Mouse (Mus musculus): ENCODE measurements around the gene Pla2g4c.
"Not testable (repeated sequence)": the region's sequence is repeated elsewhere in the genome, so short reads cannot be mapped to it uniquely, and the experiment has no call there.

Pla2g4c gene

DNA sequence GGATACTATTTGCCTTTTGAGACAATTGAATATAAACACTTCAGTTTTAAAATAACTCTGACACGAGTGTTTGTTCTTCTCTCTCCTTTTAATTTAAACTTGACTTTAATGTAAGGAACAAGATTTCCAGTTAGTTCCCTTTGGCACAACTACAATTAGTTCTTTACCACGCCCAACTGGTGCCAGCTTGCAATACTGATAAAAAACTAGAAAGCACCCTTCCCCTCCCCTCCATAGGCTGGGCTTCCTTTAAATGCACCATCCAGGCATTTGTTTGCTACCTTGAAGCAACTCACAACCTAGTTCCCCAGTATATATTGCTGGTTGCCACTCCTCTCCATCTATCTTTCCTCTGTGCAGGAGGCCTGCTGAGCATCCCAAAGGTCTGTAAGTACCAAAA lies at the start of gene Pla2g4c:
Pla2g4c (plus strand) TSS at position 340 of the 400 bp plus-strand sequence.
- no peak for DNase-seq

DNA sequence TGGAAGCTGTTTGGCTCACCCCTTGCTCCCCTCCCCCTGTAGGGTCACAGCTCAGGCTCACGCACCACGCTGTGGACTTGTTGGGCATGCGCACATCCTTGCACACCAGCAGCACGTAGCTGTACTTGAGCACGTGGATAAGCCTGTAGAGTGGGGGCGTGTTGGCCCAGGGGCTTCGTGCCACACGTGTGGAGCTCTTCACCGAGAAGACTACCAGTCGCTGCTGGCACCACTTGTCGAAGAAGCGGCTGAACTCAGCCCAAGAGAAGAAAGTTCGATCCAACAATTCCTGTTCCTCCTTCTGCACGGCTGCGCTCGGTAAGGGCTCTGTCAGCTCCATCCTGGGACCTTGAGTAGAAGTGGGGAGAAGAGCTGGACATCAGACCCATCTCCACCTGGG lies 47.4 kb upstream of the Pla2g4c start, which contains the start of gene Lig1:
Lig1 (plus strand) TSS at position 203 of the 400 bp plus-strand sequence.
- DNase-seq: no peak

DNA sequence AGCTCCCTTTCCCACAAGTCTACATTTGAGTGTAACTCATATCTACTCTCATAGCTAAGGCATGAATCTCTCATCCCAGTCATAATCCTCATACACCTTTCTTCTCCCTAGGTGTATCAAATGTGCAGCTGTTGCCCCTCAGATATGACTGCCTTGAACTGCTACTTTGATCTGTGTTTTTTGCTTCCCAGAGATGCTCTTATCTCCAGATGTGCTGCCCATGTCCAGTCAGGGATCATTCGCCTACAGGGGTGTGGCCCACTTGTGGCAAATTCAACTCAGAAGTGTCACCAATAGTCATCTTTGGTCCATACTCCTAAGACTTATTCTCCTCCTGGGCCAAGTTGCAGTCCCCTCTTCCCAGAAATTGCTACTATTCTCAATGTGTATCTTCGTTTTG lies 46.6 kb upstream of the Pla2g4c start:
- no peak for DNase-seq

DNA sequence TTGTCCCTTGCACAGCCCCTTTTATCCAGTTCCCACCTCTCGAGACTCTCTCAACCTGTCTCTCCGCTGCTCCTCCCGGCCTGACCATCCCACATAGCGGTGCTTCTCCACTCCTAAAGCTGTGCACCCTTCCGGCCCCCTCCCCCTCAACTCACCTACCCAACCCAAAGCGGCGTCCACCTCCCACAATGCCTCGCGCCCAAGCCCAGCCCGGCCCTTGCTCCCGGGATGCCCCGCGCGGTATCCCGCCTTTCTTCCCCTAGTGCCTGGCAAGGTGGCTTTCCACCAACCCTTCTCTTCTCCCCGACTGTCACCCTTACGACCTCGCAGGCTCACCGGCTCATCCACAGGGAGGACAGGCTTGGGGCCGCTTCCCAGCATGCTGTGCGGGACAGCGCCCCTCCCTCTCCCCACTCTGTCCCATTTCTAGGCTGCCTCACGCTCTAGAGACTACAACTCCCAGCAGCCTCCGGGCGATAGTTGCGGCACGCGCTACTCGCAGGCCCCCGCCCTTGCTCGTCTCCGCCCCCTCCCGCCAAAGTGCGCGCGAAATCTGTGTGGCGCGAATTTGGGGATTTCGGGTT lies 46.1 kb upstream of the Pla2g4c start, which contains the start of gene Zswim9:
Zswim9 (minus strand) TSS at position 414 of the 584 bp plus-strand sequence.
- DNase-seq: peak; percentile 92

DNA sequence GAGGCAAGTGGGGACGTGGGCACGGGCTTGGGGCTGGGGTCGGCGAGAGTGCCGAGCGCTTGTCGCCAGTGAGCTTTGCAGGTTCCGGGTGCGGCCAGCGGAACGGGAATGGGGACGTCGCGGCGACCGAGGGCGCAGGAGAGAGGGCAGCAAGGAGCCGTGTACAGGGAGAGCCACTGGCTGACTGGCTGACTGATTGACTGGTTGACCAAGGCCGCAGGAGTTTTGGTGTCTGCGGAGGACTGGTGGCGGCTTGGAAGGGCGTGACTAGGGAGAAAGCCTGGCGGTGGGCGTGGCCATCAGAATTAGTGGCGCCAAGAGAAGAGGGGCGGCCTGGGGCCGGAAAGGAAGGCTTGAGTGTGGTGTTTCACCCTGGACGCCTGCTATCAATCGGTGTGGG lies 45.5 kb upstream of the Pla2g4c start:
- DNase-seq: not testable (repeated sequence)

DNA sequence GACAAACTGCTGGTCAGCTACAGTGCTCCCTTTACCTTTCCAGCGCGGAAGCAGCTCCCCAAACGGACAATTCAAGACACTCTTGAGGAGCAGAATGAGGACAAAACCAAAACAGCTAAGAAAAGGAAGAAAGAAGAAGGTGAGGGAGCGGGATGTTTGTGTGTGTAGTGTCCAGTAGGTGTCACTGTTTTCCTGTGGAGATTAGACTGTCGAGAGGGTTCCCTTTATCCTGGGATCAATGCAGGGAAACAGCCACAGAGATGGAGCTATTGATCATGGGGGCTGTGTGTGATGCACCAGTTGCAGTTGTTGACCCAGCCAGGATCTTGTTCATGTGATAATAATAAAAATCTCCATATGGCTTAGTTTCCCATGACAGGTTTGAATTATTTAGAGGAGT lies 35.8 kb upstream of the Pla2g4c start:
- DNase-seq: peak; percentile 7

DNA sequence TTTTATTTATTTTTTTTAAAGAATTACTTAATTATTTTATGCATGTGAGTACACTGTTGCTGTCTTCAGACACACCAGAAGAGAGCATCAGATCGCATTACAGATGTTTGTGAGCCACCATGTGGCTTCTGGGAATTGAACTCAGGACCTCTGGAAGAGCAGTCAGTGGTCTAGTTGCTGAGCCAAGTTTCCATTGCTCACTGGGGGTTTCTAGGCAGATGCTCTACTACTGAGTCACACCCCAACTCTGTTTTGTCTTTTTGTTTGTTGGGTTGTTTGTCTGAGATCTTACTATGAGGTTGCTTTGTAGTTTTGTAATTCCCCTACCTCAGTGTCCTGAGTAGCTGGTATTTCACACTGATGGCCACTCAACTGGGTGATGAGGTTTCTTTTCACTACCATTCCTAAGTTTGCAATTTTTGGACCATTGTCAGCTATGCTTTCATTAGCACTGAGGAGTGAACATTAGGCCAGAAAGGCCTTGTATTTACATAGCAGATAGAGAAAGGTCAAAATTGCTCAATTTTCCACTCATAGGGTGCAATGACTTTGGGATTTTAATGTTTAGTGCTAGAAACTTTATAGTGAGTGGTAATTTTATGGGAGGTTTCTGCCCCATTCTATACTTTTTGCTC lies 34.3 kb upstream of the Pla2g4c start:
- no peak for DNase-seq

DNA sequence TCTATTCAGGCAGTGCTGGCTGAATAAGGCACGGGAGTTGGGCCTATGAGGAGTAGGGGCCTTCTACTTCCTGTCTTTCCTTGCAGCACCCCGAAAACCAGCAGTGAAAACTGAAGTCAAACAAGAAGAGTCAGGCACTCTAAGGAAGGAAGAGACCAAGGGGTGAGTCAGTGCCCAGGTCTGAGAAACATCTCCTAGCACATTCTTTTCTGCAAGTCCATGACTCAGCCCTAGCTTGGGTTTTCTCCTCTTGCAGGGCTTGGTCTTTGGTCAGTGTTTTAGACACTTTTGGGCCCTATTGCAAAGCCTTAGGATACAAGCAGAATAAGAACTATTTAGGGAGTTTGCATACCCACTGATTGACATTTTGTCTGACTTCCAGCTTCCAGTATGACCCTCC lies 33.1 kb upstream of the Pla2g4c start:
- no peak for DNase-seq

DNA sequence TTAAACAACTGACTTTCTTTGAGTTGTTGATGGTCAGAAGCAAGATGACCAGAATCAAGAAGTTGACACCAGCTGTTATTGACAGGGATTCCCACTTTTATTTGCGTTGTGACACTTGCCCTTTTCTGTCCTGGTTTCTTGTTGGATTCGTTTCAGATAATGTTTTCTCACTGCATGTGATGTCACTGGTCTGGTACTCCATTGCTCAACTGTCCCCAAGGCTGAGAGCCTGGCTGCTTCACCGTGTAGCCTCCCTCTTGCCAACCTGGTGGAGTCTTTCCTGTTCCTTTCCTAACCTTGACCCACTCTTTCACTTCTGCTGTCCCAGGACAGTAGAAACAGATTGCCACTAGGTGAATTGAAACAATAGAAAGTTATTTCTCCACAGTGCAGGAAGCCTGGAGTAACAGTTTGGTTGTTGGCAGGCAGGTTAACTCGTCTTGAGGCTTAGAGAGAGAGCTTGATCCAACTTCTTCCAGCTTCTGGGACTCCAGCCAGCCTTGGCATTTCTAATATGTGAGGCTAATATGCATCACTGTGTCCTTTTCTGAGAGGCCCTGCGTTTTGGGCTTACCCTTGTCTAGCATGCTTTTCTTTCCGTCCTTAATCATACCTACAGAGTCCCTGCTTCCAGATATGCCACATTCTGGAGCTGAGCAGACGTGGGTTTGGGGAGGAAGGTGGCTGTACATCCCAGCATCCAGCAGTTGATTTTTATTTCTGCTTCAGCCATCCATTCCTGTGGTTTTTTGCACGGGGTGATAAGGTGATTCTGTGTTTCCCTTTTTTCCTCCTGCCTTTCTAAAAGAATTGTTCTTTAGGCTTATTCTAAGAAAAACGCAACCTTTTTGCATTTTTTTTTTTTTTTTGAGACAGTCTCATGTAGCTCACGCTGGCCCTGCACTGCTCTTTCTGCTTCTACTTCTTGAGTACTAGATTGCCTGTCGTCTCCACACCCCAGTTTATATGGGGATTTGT lies 30.3 kb upstream of the Pla2g4c start:
- DNase-seq: no peak

DNA sequence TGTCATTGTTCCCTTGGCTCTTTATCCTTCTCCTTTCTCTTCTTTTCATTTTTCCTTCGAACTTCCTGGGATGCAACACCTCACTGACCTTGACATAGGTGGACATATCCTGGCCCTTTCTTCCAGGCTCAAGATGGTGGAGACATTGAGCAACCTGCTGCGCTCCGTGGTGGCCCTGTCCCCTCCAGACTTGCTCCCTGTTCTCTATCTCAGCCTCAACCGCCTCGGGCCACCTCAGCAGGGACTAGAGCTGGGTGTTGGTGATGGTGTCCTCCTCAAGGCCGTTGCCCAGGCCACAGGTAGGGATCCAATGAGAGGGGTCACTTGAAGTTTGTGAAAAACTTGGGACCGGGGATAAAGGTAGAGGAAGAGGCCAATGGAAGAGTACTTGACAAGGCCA lies 29.2 kb upstream of the Pla2g4c start:
- DNase-seq: no peak

DNA sequence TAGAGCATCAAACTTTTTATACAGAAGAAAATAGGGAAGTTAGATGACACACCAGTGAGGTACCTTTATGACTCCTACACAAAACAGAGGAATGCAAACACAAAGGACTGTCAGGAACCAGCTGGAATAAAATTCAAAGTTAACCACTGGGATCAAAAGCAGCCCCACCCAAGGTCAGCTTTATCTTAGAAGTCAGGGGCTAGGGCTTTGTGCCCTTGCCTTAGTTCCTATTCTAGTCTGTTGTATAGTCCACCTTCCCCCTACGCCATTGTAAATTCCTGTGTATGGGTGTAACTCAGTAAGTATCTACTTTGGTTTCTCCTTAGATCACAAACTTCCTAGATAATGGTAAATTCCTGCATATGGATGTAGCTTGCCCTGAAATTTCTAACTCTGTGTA lies 26.8 kb upstream of the Pla2g4c start:
- no peak for DNase-seq

DNA sequence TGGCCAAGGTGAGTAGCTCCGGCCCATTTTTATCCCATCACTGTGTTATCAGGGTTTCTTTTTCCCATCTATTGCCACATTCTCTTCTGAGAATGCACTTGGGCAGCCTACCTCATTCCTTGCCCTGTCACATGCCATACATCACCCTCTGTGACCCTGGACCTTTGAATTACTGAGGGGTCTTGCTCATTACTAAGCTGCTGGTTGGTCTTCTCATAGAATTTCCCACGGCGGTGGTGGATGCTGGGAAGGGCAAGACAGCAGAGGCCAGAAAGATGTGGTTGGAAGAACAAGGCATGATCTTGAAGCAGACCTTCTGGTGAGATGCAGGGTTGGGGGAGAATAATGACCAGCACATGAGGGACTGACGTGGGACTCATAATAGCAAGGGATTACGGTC lies 25.6 kb upstream of the Pla2g4c start:
- no peak for DNase-seq

DNA sequence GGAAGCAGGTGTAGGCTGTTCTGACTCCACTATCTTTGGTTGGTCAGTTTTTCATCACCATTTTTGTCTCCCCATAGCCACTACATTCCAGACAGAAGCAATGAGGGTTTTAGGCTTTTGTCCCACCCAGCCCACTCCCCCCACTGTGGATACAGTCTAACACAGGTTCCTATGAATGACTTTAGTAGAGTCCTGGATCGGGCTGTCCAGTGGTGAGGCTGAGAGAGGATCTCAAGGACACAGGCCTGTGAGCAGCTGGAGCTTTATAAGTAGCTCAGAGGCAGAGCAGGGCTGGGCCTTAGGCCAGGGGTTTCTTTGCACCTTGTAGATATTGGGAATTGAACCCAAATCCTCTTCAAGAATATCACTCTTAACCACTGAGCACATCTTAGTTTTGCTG lies 22.8 kb upstream of the Pla2g4c start:
- no peak for DNase-seq

DNA sequence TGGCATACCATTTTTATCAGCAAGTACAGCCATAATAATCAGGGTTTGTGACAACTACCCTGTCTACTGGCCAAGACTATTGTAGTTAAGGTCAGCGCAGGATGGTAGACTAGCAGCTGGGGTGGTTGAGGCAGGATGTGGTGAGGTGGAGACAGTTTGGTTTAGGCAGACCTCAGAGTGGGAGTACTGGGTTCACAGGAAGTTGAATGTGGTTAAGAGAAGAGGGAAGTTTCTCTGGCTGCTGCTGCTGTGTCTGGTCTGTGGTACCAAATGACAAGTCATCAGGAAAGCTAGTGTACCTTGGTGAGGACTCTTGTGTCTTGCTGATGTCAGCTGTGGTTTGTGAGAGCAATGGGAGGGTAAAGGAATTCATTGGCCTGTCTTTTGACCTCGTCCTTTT lies 21.7 kb upstream of the Pla2g4c start:
- DNase-seq: no peak

DNA sequence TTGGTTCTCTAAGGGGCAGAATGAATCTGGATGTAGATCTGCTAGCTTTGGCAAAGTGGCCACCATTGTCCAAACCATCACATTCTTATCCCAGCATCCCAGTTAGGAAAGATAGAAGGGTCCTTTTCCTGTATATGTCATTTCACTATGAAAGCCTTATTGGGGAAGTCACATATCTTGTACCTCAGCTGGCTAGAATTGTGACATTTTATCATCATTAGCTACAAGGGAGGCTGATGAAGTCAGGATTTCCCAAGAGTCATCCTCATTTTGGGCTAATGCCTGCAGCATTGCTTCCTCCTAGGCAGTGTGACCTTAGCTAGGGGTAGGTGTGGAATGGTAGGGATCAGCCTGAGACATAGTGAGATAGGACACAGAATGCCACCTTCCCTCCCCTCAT lies 21.1 kb upstream of the Pla2g4c start:
- no peak for DNase-seq

DNA sequence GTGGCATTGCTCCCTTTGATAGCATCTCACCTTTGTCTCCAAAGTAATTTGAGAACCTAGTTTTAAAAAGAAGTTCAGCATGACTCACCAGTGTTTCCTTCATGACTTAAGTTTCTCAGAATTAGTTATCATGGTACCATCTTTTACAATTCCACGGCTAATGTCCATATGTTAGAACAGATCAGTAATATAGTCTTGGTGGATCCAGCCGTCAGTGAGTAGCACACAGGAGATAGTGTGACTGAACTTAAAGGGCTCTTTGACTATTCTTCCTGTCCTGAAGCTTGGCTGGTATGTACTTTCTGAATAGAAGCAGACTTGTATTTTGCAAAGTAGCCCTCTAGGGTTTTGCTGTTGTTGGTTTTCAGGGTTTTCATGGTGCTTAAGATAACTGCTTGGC lies 15.0 kb upstream of the Pla2g4c start:
- DNase-seq: no peak

DNA sequence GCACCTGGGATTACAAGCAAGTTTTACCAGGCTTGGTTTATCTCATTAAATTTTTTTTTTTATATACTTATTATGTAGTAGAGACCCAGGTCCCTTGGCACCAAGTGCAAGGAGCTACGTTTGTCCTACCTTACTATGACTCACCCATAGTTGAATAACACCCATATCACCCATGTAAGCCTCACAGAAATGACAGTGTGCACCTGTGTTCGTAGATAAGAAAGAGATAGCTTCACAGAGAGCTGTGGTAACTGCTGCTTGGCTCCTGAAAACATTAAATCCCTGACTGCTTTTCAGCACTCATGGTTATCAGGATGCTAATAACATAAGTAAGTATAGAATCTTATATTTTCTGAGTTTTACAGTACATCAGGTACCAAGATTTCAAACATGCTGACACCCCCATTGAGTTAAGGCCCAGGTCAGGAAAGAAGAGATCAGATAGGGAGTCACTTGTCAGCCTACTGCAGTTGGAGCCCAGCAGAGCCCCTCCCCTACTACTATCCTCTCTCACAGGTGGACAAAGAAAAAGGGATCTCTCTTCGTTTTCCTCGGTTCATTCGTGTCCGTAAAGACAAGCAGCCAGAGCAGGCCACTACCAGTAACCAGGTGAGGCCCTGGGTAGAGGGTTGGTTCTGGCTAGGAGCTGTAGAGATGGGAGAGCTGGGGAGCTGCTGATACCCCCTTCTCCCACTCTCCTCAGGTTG lies 13.8 kb upstream of the Pla2g4c start:
- no peak for DNase-seq

DNA sequence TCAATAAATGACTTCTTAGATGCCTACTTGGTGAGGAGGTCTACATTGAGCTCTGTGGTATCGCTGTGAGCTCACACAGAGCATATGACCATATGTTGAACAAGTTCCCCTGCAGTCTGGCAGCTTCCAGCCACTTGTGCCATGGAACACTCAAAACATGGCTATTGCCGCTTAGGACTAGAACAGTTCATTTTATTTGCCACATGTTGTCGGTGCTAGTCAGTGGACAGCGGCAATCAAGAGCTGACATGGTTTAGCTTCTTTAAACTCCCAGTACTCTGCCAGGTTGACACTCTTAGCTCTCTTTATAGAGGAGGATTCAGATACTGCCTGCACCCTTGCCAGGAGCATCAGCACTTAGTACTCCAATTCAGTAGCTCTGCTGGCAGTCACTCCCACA lies 13.1 kb upstream of the Pla2g4c start:
- DNase-seq: no peak

DNA sequence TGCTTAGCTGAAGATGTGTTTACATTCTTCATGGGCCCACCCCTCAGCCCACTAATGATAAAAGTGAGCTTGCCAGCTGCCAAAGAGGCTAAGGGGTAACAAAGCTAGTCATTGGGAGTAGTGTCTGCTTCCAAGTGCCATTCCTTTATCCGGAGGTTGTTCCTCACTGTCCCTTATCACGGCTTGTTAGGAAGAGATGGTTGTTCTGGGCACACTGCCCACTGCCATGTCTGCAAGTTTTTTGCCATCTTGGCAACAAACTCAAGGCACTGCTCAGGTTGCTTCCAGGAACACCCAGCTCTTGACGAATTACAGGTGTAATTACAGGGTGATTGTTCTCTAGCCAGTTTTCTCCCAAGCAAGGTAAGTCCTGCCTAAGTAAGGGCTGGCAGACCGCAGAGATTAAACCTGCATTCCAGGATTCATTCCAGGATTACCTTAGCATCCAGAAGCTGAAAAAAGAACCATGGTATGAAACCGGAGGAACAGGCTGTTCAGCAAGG lies 10.3 kb upstream of the Pla2g4c start:
- no peak for DNase-seq

DNA sequence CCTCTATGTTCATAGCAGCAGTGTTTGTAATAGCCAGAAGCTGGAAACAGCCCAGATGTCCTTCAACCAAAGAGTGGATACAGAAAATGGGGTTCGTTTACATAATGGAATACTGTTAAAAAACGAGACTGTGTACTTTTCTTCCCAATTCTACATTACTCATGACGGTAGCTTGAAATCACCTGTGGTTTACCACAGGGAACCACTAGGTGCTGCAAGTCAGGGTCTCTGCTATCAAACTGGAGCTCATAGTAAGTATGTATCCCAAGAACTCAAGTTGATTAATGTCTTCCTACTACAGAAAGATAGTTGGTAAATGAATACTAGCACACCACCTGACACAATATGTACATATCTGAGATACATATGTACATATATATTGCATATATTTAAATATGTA lies 3.0 kb upstream of the Pla2g4c start:
- no peak for DNase-seq

DNA sequence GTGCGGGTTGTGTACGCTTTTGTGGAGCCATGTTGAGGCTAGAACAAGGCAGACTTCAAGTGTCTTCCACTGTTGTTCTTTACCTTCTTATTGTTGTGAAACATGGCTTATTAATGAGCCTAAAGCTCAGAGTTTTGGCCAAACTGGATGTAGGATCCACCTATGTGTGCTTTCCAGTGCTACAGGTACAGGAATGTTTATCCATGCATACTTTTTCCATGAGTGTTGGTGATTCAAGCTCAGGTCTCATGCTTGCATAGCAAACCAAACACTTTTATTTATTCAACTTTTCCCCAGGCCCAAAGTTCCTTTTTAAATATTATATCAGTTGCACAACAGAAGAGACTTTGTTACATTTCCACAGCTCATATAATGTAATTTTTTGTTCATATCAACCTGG lies 6.1 kb downstream of the Pla2g4c start:
- DNase-seq: no peak

DNA sequence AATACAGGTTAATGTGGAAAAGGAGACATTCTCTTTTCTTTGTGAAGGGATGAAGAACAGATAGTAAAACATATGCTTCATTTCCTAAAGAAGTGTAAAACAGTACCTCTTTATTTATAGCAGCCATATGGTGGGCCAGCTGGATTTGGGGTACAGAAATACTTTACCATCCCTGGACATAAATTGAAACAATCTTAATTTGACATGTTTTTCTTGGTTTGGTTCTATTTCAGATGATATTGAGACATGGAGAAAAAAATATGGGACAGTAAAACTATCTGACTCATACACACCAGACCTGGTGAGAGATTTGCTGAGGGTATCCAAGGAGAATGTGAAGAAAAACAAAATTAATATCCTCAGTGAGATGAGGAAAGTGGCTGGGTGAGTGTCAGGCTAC lies 31.5 kb downstream of the Pla2g4c start:
- no peak for DNase-seq

DNA sequence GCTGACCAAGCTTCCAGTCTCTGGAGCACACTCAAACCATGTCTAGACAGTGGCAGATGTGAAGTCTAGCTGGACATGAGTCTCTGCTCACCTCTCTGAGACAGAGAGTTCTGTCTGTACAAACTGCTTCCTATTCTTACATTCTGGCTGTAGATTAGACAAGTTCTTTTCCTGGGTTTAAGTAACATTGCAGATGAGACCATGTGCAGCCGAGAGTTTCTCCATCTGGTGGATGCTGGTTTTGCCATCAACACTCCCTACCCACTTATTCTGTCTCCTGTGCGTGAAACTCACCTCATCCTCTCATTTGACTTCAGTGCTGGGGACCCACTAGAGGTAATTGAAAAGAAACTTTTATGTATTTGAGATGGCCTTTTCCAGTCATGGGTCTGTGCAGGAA lies 56.1 kb downstream of the Pla2g4c start:
- DNase-seq: no peak
